Mouse (Mus musculus): ENCODE results near the gene Spata13. TPM values are rescaled to one million over a fixed set of nuclear protein-coding genes. Genes with fewer than 3 reads are reported as not detected.

Spata13 gene
- total RNA-seq (2021), result 10 to 100 TPM; 25.6 to 31.8 TPM

DNA sequence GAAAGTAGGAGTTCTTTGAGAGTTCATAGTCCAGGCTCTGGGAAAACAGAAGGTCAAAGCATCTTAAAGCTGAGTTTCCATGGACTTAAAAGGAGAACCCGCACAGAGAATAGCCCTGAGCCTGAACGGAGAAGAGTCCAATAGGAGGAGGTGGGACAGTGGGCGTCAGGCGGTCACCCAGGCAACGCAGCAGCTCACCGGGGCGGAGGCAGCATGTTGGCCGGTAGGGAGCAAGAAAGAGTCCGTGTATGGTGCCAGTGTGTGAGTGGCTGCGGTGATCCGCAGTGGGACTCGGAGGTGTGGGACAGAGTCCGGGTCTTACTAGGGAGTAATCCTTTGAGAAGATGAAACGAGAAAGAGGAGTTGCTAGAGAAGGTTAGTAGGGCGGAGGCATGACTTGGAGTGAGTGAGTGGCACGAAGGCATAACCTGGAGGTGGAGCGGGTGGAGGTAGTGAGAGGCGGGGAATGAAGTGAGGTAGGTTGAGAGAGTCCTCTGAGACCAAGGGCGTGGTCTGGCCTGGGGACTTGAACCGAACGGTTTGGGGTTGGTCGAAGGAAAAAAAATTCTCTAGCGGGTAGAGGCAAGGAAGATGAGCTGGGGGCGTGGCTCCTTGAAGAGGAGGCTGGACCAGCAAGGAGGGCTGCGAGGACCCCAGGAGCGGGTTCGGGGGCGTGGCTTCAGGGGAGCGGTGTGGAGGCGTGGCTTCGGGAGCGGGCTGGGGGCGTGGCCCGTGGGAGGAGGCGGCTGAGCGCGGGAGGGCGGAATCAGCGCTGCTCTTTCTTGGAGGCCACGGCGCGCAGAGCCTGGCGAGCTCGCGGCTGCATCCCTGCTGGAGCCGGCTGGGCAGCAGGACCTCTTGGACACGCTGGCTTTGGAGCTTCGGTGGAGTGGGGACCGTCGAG is at the start of gene Spata13:
Gene Spata13 (plus strand): TSS at position 41 of the 904 bp plus-strand sequence.
- peak; percentile 60 to 69 for DNase-seq

DNA sequence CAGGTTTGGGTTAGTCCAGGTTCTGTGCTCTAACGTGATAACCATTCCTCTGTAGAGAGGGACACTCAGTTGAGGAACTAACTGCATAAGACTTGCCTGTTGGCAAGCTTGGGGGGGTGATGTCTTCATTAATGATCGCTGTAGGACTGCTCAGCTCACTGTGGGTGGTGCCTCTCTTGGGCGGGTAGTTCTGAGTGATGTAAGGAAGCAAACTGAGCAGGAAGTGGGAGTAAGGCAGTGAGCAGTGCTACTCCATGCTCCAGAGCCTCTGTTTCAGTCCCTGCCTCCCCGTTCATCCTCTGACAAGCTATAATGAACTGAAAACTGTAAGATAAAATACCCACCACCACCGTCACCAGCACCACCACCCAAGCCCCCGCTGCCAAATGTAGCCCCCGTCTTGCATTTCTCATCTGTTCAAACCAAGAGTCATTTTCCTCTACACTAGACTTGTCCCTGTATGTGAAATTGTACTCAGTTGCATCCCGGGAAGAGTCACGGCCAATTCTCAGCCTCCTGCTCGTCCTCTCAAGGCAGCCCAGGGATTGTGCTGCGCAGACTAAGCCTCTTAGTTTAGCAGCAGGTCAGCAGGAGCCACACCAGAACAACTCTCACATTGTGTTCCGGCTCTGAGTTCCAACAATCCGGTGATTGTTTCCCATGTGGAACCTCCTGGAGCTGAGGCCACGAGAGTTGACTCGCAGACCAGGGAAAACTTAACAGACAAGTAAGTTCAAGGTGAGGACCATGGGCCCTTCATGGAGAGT is 46.9 kb upstream of the Spata13 start:
- DNase-seq, result no peak

DNA sequence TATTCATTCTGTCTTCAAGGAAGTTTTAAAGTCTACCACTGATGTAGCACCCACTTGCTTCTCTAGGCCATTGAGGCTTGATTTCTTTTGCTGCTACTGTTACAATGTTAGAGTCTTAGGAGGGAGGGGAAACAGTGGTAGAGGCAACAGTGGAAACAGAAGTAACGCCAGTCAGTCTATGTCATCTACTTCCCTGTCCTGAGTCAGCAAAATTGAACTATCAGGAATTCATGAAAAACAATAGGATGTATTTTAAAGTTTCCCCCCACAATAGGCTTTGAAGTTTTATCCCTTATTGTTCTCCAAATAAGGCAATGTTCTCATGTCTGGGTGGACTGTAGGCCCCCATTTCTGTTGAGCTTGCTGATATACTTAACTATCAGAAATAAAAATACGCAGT is 44.8 kb upstream of the Spata13 start:
- DNase-seq, result no peak

DNA sequence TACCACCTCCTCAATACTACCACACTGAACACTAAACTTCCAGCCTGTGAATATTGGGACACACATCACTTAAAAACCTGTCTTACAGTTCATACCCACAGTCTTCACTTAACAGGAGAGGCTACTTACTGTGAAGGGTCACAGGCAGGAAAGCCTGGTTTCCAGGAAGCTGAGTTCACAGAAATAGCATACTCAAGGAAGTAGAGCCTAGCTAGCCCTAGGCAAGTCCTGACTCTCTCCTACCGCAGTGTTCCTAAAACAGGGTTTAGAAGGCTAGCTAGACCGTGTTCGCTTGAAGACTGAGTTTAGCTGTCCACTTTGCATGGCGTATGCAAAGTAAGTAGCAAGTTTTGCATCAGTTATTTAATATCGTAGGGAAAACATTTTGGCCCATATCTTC is 41.5 kb upstream of the Spata13 start:
- no peak for DNase-seq

DNA sequence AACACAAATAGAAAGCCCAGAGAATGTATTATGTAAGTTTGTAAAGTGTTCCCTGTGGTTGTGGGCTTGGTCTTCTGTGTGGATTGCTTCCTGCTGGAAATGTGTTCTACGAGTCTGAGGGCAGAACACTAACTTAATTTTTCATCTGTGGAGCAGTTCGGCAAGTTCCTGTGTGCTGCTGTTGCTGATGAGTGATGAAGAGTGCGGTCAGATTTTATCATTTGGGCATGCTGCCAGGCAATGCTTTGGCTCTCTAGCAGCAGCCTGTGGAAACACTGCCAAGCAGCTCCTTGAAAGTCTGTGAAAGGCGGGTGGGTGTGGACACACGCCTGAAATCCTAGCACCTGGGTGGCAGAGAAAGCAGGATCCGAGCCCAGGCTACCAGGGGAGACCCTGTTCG is 41.0 kb upstream of the Spata13 start:
- DNase-seq, result no peak

DNA sequence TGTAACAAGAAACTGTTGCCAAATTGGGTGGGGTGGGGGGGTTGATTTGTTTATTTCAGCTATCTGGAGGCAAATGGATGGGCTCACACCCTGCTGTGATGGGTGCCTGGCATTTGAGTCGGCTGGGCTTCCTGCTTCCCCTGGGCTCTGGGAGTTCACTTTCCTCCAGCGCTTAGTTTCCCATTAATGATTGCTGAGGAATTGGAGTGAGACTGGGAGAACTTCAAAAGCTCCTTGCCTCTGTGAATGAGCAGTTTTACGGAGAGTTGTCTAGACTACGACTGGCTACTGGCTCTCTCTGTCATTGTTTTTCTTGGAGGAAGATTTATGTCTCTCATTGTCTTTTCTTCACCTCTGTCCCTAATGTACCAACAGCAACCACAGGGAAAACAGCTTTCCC is 36.2 kb upstream of the Spata13 start:
- no peak for DNase-seq

DNA sequence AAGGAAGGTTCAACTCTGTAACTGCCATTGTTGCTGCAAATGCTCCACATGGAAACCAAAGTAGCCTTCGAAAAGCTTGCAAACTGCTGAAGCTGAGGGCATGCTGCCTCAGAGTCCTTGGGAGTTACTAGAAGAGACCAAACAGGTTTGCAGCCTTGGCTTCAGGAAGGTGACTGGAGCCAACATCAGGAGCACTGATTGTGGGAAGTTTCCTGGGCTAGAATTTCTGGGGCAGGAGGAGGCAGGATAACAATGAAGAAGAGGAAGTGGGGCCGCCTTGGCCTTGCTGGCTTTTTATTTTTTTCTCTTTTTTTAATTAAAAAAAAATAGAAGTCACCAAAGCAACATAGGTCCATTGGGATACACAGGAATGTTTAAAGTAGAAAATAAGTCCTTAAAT is 34.8 kb upstream of the Spata13 start:
- no peak for DNase-seq

DNA sequence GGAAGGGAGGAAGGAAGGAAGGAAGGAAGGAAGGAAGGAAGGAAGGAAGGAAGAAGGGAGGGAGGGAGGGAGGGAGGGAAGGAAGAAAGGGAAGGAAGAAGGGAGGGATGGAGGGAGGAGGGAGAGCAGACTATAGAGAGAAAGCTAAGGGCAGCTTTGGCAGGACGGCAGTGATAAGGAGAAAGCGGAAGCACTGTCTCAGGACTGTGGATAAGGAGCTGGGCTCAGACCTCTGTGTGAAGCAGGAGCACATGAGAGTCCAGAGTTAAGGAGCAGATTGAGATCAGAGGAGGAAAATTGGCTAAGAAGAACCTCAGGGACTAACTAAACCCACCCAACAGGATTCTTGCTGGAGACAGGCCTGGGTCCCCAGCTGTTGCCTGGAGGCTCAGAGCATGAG is 28.2 kb upstream of the Spata13 start:
- DNase-seq, result no peak

DNA sequence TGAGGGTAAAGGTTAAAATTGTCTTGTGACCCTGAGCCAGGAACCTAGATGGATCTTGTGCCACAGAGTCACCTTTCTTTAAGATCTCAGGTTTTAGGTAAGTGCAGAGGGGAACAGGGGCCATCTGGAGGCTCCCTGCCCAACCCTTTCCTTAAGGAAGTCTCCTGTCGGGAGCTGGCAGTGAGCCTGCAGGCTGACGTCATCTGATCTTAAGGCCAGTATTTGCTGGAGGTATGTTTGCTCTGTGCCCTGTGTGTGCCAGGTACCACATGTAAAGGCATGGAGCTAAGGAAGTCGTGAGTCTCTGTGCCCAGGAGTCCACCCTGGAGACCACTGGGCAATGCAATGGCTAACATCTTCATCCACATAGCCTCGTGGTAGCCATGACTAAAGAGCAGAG is 27.6 kb upstream of the Spata13 start:
- DNase-seq, result no peak

DNA sequence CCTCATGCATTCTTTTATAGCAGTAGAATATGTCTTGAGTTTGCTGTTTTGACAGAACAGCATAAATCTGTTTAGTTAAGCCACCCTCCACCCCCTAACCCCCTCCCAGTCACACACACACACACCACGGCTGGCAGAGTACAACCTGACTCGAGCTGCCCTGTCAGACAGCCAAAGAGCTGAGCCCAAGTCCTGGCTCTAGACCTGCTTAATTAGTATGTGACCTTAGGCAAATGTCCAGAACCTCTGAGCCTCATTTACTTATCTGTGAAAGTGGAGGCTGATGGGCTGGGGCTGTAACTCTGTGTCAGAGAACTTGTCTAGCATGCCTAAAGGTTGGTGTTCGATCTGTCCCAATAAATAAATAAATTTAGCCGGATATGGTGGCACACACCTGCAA is 26.1 kb upstream of the Spata13 start:
- DNase-seq, result no peak

DNA sequence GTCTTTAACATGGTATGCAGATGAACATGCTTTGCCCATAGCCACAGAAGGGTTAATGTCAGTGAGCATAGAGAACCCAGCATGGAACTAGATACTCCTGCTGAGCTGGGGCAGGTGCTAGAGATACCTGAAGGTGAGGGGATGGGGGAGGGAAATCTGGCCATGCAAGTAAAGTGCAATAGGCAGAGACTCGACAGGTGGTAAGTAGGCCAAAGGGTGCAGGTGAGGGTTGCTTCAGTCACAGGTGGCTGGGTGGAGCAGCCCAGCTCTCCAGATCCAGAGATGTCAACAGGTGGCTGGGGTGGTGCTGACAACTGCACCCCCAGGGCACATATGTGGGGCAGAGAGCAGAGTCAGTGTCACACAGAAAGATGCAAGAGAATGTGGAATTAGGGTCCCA is 24.6 kb upstream of the Spata13 start:
- DNase-seq, result no peak

DNA sequence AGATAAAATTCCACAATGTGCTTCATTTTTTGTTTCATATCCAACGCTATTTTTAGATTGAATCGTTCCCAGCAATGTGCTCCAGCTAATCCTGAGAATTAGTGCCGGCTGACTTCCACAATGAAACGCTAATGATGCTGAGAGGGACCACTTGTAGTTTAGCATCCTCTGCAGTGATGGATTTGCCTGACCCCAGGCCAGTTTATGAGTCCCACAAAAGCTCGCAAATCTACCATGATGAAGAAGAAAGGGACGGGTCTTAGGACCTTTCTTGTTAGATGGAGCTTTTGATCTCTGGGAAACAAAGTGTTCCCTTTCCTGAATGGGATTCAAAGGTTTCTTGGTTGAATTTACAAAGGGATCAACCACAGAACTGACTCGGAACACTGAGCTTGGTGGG is 21.1 kb upstream of the Spata13 start:
- no peak for DNase-seq

DNA sequence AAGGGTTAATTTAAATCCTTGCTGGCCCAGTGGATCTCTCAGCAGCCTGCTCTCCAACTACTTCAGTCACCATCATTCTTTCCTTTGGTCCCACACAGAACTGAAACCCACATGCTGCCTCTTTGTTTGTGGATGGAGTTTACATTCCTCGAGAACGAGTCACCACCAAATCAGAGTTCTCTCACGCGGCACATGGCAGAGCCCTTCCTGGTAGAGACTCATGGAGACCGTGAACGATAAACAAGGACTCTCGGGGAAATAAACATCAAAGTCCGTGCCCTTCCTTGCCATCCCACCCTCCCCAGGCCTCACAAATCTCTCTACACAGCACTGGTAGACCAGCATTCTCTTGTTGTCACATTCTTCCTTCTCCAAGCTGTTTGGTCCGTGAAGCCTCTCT is 12.7 kb upstream of the Spata13 start:
- DNase-seq, result no peak

DNA sequence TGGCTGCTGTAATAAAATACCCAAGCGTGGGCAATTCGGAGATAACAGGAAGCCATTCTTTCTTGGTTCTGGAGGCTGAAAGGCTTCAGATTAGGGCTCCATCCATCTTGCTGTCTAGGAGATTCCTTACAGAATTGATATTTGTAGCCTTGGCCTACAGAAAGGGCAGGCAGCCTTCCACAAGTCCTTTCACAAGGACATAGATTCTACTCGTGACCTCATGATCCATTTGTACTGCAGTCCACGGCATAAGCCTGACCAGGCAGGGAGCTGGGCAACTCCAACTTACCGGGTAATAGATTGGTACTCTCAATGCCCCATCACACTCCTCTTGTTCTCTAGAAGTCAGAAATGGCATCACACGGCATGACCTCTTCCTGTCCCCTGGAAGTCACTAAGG is 8.3 kb upstream of the Spata13 start:
- no peak for DNase-seq

DNA sequence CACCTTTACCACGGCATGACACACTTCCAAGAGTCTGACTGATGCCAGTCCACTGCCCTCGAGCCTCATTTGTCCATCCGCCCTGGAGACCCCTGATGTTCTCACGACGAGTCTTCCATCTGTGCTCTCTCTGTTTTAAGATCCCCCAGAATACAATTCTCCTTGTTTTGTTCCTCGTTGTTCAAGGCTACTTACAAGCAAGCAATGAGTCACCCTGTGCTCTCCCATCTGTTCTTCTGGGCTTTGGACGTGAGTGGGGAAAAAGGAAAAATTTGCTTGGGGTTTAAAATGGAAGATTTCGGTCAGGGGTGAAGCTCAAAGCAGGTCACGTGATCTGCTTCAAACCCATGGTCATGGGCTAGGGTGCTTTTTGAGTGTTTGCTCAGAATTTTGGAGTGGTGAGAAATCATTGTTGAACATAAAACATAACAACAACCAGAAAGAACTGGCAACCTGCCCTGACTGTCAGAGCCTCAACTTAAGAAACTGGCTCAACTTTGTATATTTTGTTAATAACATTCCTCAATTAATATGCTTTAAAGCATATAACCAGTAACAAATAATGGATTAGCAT is 3.8 kb upstream of the Spata13 start:
- DNase-seq, result no peak

DNA sequence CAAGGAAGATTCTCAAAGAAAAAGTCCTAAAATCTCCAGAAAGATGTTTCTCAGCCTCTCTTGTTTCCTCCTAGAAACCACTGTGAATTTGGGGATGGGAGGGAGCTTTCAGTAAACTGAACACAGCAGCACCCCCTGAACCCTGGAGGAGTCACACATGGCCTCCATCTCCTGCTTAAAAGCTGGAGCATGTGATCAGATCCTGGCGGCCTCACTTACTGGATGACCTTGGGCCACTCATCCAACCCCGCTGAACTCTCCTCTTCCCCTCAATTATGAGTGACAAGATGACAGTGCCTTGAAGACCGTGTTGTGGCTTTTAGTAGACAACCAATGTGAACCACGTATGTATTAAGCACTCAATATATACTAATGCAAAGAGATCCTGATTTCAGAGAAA is 2.8 kb upstream of the Spata13 start:
- no peak for DNase-seq

DNA sequence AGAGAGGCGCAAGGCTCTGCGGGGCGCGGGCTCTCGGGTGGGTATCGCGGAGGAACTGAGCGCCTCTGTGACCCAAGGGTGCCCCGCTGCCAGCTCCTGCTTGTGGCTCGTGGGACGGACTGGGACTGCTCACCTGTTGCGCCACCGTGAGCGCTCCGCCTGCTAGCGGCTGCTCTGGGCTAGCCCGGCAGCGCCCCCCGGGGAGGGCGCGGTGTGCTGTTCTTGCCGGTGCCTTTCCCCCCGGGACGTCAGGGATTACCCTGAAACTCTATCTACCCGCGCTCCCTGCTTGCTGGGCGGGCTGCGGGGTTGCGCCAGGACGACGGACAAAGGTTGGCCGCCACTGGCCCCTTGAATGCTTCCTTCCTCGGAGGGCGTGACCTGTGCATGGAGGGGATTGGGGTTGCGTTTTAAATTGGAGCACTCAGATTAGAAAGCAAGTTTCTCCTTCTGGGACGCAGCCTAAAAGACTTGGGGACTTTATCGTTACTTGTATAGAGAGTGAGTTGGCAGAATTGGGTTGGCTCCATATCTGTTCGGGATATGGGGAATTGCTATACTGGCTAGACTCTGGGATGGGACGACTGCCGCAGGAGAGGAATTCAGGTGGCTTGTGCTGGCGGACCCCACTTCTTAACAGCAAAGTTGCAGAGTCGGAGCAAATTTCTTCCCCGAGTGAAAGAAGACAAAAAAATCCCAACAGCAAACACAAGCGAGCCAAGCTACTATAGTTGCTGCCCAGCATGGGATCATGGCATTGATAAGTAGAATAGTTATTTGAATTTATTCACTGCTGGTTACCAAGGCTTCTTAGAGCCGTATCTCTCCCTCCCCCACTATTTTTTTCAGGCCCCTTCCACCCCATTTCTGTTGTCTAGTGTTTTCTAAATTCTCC is 1.3 kb downstream of the Spata13 start:
- no peak for DNase-seq

DNA sequence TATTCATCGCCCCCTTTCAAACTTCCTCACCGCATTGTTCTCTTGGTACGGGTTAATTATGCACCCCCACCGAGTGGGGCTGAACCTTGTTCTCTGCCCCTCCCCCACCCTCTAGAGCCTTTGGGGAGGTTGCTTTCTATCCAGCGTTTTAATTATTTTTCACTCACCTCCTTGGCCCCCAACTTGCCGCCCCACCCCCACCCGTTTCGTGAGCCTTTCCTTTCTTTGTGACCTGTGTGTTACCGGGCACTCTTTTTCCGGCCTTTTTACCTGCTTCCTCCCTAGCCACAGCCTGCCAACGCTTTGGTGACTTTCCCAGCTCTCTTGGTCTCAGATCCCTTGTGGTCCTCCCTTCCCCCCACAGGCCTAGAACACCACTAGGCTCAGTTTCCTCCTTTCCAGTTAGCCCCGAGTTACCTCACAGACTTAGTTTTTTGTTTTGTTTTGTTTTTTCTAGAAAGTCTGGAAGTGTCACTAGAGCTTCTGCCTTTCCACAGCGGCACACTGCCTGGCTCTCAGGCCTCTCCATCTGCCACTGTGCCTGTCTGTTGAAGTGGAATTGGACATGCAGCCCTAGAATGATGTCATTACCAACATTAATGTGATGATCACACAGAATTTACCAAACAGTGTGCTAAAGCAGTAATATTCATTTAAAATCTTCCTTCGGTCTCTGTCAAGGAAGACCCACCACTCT is 2.3 kb downstream of the Spata13 start:
- no peak for DNase-seq

DNA sequence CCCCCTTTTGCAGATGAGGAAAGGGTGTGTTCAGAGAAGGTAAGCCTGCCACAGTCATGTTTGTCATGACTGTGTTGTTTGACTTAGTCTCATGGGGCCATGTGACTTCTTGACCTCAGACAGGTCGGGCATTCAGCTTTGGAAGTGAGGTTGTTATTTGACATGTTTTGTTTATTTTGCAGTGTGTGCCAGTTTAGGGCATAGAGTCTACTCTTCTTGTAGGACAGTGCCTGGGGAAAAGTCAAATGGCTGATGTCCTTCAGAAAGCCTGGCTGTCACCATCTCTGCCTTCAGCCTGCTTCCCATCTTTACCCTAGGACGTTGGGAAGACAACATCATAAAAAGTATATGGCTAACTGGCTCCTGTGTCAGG is 2.8 kb downstream of the Spata13 start:
- no peak for DNase-seq

DNA sequence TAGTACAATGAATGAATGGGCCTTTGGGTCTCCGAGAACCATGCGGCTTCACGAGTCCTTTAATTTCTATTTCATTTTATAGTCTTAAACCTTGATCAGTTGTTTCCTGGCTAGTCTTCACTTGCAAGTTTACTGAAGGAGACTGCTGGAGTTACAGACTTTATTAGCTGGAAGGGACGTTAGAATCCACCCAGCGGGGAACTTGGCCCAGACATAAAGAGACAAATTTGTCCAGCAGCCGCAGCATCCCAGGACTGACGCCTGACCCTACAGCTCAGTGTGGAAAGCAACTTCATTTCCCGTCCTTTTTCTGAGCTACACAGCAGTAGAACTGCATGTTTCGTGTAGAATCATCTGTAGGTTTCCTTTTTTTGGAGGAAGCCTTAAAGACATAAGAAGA is 3.2 kb downstream of the Spata13 start:
- DNase-seq, result no peak

DNA sequence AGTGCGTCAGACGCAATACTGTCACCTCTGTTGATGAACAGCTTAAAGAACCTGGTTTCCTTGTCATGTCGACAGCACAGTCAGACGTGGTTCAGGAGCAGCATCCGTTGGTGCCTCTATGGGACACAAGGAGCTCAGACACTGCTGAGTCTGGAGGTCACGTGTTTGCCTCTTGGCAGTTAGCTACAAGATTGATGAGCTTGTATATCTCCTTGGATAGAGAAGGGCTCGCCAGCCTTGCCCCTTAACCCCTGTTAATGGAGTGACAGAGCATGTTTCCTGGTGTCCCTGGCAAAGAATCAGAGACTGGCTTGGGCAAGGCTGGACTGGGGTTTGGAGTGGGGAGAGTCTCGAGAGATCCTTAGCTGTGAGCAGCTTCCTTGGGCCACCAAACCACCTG is 4.4 kb downstream of the Spata13 start:
- DNase-seq, result no peak

DNA sequence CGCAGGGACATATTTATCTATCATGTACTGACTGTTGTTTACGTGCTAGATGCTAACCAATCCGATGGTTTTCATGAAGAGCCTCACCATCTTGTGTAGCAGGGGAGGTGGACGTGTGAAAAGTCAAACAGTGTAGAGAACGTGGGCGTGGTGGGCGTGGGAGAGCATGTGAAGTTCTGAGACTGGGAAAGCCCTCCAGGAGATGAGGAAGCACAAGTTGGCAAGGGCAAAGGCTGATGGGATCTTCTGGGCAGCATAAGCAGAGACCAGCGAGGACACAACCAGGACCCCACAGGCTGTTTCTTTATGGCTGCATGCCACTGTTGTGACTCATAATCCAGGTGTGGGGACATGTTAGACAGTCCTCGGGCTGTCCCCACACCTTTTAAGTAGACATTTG is 5.4 kb downstream of the Spata13 start:
- DNase-seq, result no peak
